Mouse (Mus musculus): ENCODE measurements around the gene Hmgb1. TPM values are rescaled to one million over a fixed set of nuclear protein-coding genes. Genes with fewer than 3 reads are reported as not detected.

The Hmgb1 gene
- total and polyA plus RNA-seq, 3 experiments: 517 to 576 (median 529) TPM

GRCm38 (mm10) chr5:149051194-149051570 is 133.1 kb downstream of the Hmgb1 start:
- ATAC-seq (ENCODE audit: extremely low read depth, insufficient number of reproducible peaks, low FRiP score, poor library complexity, severe bottlenecking) (no peak), DNase-seq (ENCODE audit: low spot score) (no peak)
- peak overlapping the region; percentile 84 for H3K4me3 ChIP-seq (ENCODE audit: low read depth, low read length)
- peaks cover 32% of the 10 kb centered on the region for H3K36me3 ChIP-seq (replicated peaks)
- H3K4me1 ChIP-seq (ENCODE audit: insufficient read depth, low read depth, low read length): peaks cover 17% of the 10 kb centered on the region
- no peaks in the 10 kb centered on the region for H3K9me3 ChIP-seq (replicated peaks)
- no peak for TF ChIP-seq POLR2AphosphoS5 (IDR thresholded peaks at IDR 0.05; ENCODE audit: insufficient replicate concordance, low read depth, low read length)
- no peak for TF ChIP-seq CTCF (IDR thresholded peaks at IDR 0.05; ENCODE audit: low read depth, low read length)
- no peaks in the 10 kb centered on the region for H3K27me3 ChIP-seq (ENCODE audit: insufficient read depth, low read length)

- Histone ChIP-seq H3K4me3 (ENCODE audit: low read depth, low read length) (peak overlapping the region; percentile 84), H3K9me3 (replicated peaks) (no peaks in the 10 kb centered on the region), H3K27me3 (ENCODE audit: insufficient read depth, low read length) (no peaks in the 10 kb centered on the region), H3K4me1 (ENCODE audit: insufficient read depth, low read depth, low read length) (peaks cover 17% of the 10 kb centered on the region), H3K36me3 (replicated peaks) (peaks cover 37% of the 10 kb centered on the region)
- ATAC-seq (ENCODE audit: extremely low read depth, insufficient number of reproducible peaks, low FRiP score, poor library complexity, severe bottlenecking) (no peak), DNase-seq (ENCODE audit: low spot score) (no peak)
- TF ChIP-seq CTCF (IDR thresholded peaks at IDR 0.05; ENCODE audit: low read depth, low read length): no peak
- TF ChIP-seq GATA1 (IDR thresholded peaks at IDR 0.05; ENCODE audit: borderline replicate concordance, low read length): no peak
- TF ChIP-seq POLR2AphosphoS5 (IDR thresholded peaks at IDR 0.05; ENCODE audit: insufficient replicate concordance, low read depth, low read length): no peak
Observed at GRCm38 (mm10) chr5:149050588-149051160, 133.6 kb downstream of the Hmgb1 start.

- TF ChIP-seq GATA1 (IDR thresholded peaks at IDR 0.05; ENCODE audit: borderline replicate concordance, low read length): no peak
- H3K4me3 ChIP-seq (ENCODE audit: low read depth, low read length): no peak overlapping the region
- H3K9me3 ChIP-seq (replicated peaks): no peaks in the 10 kb centered on the region
- H3K4me1 ChIP-seq (ENCODE audit: insufficient read depth, low read depth, low read length): peaks cover 14% of the 10 kb centered on the region
- ATAC-seq (ENCODE audit: extremely low read depth, insufficient number of reproducible peaks, low FRiP score, poor library complexity, severe bottlenecking) (no peak), DNase-seq (ENCODE audit: low spot score) (no peak)
- H3K36me3 ChIP-seq (replicated peaks): peaks cover 46% of the 10 kb centered on the region
- no peaks in the 10 kb centered on the region for H3K27me3 ChIP-seq (ENCODE audit: insufficient read depth, low read length)
Observed at GRCm38 (mm10) chr5:149049435-149049834, 134.9 kb downstream of the Hmgb1 start.

- DNase-seq (ENCODE audit: low spot score): no peak
- H3K4me1 ChIP-seq (ENCODE audit: insufficient read depth, low read depth, low read length): peaks cover 12% of the 10 kb centered on the region
- H3K9me3 ChIP-seq (replicated peaks): no peaks in the 10 kb centered on the region
- H3K4me3 ChIP-seq (ENCODE audit: low read depth, low read length): no peak overlapping the region
- H3K27me3 ChIP-seq (ENCODE audit: insufficient read depth, low read length): no peaks in the 10 kb centered on the region
- TF ChIP-seq CTCF (IDR thresholded peaks at IDR 0.05; ENCODE audit: low read depth, low read length) (no peak), GATA1 (IDR thresholded peaks at IDR 0.05; ENCODE audit: borderline replicate concordance, low read length) (no peak), TAL1 (conservative IDR thresholded peaks at IDR 0.05; ENCODE audit: low read depth, low read length) (no peak), GATA2 (IDR thresholded peaks at IDR 0.05; ENCODE audit: borderline replicate concordance, low read depth, low read length) (no peak), POLR2AphosphoS5 (IDR thresholded peaks at IDR 0.05; ENCODE audit: insufficient replicate concordance, low read depth, low read length) (no peak)
- H3K36me3 ChIP-seq (replicated peaks): peaks cover 48% of the 10 kb centered on the region
- ATAC-seq (ENCODE audit: extremely low read depth, insufficient number of reproducible peaks, low FRiP score, poor library complexity, severe bottlenecking): no peak
Observed at GRCm38 (mm10) chr5:149048961-149049360, 135.3 kb downstream of the Hmgb1 start.

- Histone ChIP-seq H3K36me3 (replicated peaks) (peaks cover 51% of the 10 kb centered on the region), H3K4me1 (ENCODE audit: insufficient read depth, low read depth, low read length) (peaks cover 8% of the 10 kb centered on the region), H3K4me3 (ENCODE audit: low read depth, low read length) (no peak overlapping the region), H3K9me3 (replicated peaks) (no peaks in the 10 kb centered on the region), H3K27me3 (ENCODE audit: insufficient read depth, low read length) (no peaks in the 10 kb centered on the region)
- no peak for TF ChIP-seq GATA1 (IDR thresholded peaks at IDR 0.05; ENCODE audit: borderline replicate concordance, low read length)
- TF ChIP-seq GATA2 (IDR thresholded peaks at IDR 0.05; ENCODE audit: borderline replicate concordance, low read depth, low read length): no peak
- no peak for TF ChIP-seq POLR2AphosphoS5 (IDR thresholded peaks at IDR 0.05; ENCODE audit: insufficient replicate concordance, low read depth, low read length)
- no peak for TF ChIP-seq TAL1 (conservative IDR thresholded peaks at IDR 0.05; ENCODE audit: low read depth, low read length)
- no peak for TF ChIP-seq CTCF (IDR thresholded peaks at IDR 0.05; ENCODE audit: low read depth, low read length)
- no peak for ATAC-seq (ENCODE audit: extremely low read depth, insufficient number of reproducible peaks, low FRiP score, poor library complexity, severe bottlenecking)
- no peak for DNase-seq (ENCODE audit: low spot score)
Observed at GRCm38 (mm10) chr5:149046650-149047049, 137.6 kb downstream of the Hmgb1 start.

- H3K27me3 ChIP-seq (ENCODE audit: insufficient read depth, low read length): peaks cover 2% of the 10 kb centered on the region; the same call in 1 of the 2 replicates
- DNase-seq (ENCODE audit: low spot score) (no peak), ATAC-seq (ENCODE audit: extremely low read depth, insufficient number of reproducible peaks, low FRiP score, poor library complexity, severe bottlenecking) (no peak)
- no peak overlapping the region for H3K4me3 ChIP-seq (ENCODE audit: low read depth, low read length)
- peaks cover 46% of the 10 kb centered on the region for H3K36me3 ChIP-seq (replicated peaks)
- H3K9me3 ChIP-seq (replicated peaks): no peaks in the 10 kb centered on the region
- peaks cover 8% of the 10 kb centered on the region for H3K4me1 ChIP-seq (ENCODE audit: insufficient read depth, low read depth, low read length)
- TF ChIP-seq CTCF (IDR thresholded peaks at IDR 0.05; ENCODE audit: low read depth, low read length) (no peak), POLR2AphosphoS5 (IDR thresholded peaks at IDR 0.05; ENCODE audit: insufficient replicate concordance, low read depth, low read length) (peak; percentile 69; the same call in 1 of the 2 replicates)
Observed at GRCm38 (mm10) chr5:149045470-149046085, 138.7 kb downstream of the Hmgb1 start.

GRCm38 (mm10) chr5:149045054-149045453 is 139.2 kb downstream of the Hmgb1 start:
- no peak for DNase-seq (ENCODE audit: low spot score)
- H3K4me3 ChIP-seq (ENCODE audit: low read depth, low read length): no peak overlapping the region
- no peak for ATAC-seq (ENCODE audit: extremely low read depth, insufficient number of reproducible peaks, low FRiP score, poor library complexity, severe bottlenecking)
- no peak for TF ChIP-seq POLR2AphosphoS5 (IDR thresholded peaks at IDR 0.05; ENCODE audit: insufficient replicate concordance, low read depth, low read length)
- no peak for TF ChIP-seq GATA2 (IDR thresholded peaks at IDR 0.05; ENCODE audit: borderline replicate concordance, low read depth, low read length)
- no peak for TF ChIP-seq TAL1 (conservative IDR thresholded peaks at IDR 0.05; ENCODE audit: low read depth, low read length)
- TF ChIP-seq GATA1 (IDR thresholded peaks at IDR 0.05; ENCODE audit: borderline replicate concordance, low read length): no peak
- TF ChIP-seq CTCF (IDR thresholded peaks at IDR 0.05; ENCODE audit: low read depth, low read length): no peak
- peaks cover 41% of the 10 kb centered on the region for H3K36me3 ChIP-seq (replicated peaks)
- H3K4me1 ChIP-seq (ENCODE audit: insufficient read depth, low read depth, low read length): peaks cover 4% of the 10 kb centered on the region
- H3K27me3 ChIP-seq (ENCODE audit: insufficient read depth, low read length): peaks cover 2% of the 10 kb centered on the region; the same call in 1 of the 2 replicates
- H3K9me3 ChIP-seq (replicated peaks): no peaks in the 10 kb centered on the region
